Mouse (Mus musculus) spleen, postnatal 14 days (tissue): ENCODE results near the gene Ppp1r16b.

Experiments
- DNase-seq, 2 experiments: peaks; one replicate each; pipeline ENCODE4 v3.0.0; 2021 to 2022; ENCODE audit warnings: low spot score in 2 of 2

The Ppp1r16b gene

GRCm38 (mm10) chr2:158668433-158669010, 3.3 kb downstream of the Ppp1r16b start:
- no peak for DNase-seq

- DNase-seq, result no peak
These were observed 4.3 kb downstream of the Ppp1r16b start for GRCm38 (mm10) chr2:158669199-158670195.

GRCm38 (mm10) chr2:158670571-158670970, 5.4 kb downstream of the Ppp1r16b start:
- no peak for DNase-seq

GRCm38 (mm10) chr2:158672829-158673228, 7.6 kb downstream of the Ppp1r16b start:
- DNase-seq, result no peak

GRCm38 (mm10) chr2:158673493-158673892, 8.3 kb downstream of the Ppp1r16b start:
- peak; percentile 16 to 40 for DNase-seq

- no peak for DNase-seq
These were observed 8.9 kb downstream of the Ppp1r16b start for GRCm38 (mm10) chr2:158674131-158674530.

- DNase-seq, result no peak
These were observed 9.6 kb downstream of the Ppp1r16b start for GRCm38 (mm10) chr2:158674759-158675158.

- no peak for DNase-seq
These were observed 10.0 kb downstream of the Ppp1r16b start for GRCm38 (mm10) chr2:158675161-158675560.

GRCm38 (mm10) chr2:158675907-158676533, 10.8 kb downstream of the Ppp1r16b start:
- DNase-seq, result no peak

- no peak for DNase-seq
These were observed 12.7 kb downstream of the Ppp1r16b start for GRCm38 (mm10) chr2:158677946-158678345.

- no peak for DNase-seq
These were observed 13.9 kb downstream of the Ppp1r16b start for GRCm38 (mm10) chr2:158679091-158679490.

GRCm38 (mm10) chr2:158680357-158680889, 15.2 kb downstream of the Ppp1r16b start:
- DNase-seq, result no peak

- DNase-seq, result no peak
These were observed 16.5 kb downstream of the Ppp1r16b start for GRCm38 (mm10) chr2:158681714-158682113.

GRCm38 (mm10) chr2:158682344-158683037, 17.3 kb downstream of the Ppp1r16b start:
- DNase-seq, result no peak

- DNase-seq, result no peak
These were observed 17.8 kb downstream of the Ppp1r16b start for GRCm38 (mm10) chr2:158683038-158683413.

- DNase-seq, result no peak
These were observed 19.1 kb downstream of the Ppp1r16b start for GRCm38 (mm10) chr2:158684247-158684843.

- DNase-seq, result no peak
These were observed 19.7 kb downstream of the Ppp1r16b start for GRCm38 (mm10) chr2:158684910-158685309.

- DNase-seq, result no peak
These were observed 21.2 kb downstream of the Ppp1r16b start for GRCm38 (mm10) chr2:158686394-158686793.

GRCm38 (mm10) chr2:158687804-158688241, 22.6 kb downstream of the Ppp1r16b start:
- no peak for DNase-seq

GRCm38 (mm10) chr2:158689060-158689459, 23.9 kb downstream of the Ppp1r16b start:
- DNase-seq, result no peak

- no peak for DNase-seq
These were observed 24.4 kb downstream of the Ppp1r16b start for GRCm38 (mm10) chr2:158689640-158690039.
